Mouse (Mus musculus) gastrocnemius, adult 18-20 months (tissue): ENCODE results near the gene Zc3hav1. TPM values are rescaled to one million over a fixed set of nuclear protein-coding genes. Genes with fewer than 3 reads are reported as not detected.

Experiments
- DNase-seq: peaks from one replicate; pipeline ENCODE4 v3.0.0; 2021; ENCODE audit warnings: low spot score
- total RNA-seq, 2 experiments: library from RNA; stranded (reverse); gene quantifications; 2 replicates each; pipeline ENCODE4 v1.2.3; 2021

Zc3hav1 gene
- total RNA-seq, 2 experiments from 2014 or later, result 6.3 to 7.3 TPM

DNA sequence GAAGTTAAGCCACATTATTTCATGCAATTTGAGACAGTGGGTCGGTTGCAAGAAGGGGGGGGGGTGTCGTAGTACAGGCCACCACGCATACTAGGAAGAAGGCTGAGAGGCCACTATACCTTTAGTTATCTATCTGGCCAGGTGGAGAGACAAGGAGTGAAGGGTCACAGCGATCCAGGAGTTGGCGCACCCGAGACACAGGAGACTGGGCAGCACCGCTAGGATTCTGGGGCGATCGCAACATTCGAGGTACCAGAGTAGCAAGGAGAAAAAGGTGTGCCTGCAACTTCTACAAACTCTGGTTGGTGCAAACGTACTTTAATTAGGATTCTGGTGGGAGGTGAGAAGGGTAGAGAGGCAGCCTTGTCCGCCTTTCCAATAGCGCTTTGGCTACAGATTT, 1.2 kb downstream of the Zc3hav1 start:
- DNase-seq, result no peak

- DNase-seq, result no peak
These were observed 2.0 kb downstream of the Zc3hav1 start for GRCm38 (mm10) chr6:38352451-38352850.

DNA sequence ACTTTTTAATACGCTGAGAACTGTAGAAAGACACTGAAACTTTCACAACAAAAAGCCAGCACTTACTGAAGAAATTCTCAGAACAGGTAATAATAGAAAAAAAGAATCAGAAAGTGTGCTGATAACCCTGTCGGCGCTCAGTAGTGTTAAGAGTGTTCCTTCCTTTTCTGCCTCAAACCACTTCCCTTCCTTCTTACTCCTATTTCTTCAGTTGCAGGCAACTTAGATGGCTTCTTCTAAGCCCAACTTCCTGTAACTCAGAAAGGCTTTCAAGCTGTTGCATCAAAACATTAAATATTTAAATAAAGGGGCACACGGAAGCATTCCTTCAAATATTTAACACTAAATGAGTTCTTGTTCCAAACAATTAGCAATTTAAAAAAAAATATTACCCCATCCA, 2.5 kb downstream of the Zc3hav1 start:
- no peak for DNase-seq

- no peak for DNase-seq
These were observed 4.6 kb downstream of the Zc3hav1 start for GRCm38 (mm10) chr6:38349806-38350205.

- DNase-seq, result no peak
These were observed 5.5 kb downstream of the Zc3hav1 start for GRCm38 (mm10) chr6:38348811-38349453.

DNA sequence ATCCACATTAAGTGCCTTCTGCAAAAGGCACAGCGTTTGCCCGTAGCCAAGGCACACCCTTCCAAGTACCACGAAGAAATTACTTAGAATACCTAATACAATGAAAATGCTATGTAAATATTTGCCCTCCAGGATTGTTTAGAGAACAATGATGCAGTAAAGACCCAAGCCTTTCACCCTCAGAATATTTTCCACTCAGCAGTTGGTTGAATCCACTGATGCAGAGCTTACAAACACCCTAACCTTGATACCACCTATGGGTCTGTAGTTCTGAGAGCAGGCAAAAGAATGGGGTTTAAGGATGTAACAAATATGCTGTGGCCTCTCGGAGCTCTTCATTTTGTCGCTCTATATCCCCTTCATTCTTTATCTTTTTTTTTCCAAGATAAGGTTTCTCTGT, 6.5 kb downstream of the Zc3hav1 start:
- no peak for DNase-seq

DNA sequence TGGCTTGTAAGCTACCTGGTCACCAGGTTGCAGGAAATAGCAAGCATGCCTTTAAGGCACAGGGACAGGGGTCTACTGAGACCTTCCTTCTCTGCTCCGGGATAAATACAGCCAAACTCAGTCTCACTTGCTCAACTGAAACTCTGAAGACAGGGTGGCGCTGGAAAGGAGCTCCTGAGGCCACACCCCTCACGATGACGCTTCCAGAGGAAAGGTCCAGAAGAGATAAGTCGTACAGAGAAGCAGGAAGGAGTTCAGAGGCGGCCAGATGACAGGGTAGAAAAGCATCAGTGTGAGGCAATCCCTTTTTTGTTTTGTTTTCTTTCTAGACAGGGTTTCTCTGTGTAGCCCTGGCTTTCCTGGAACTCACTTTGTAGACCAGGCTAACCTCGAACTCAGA, 8.6 kb downstream of the Zc3hav1 start:
- peak; percentile 60 for DNase-seq

DNA sequence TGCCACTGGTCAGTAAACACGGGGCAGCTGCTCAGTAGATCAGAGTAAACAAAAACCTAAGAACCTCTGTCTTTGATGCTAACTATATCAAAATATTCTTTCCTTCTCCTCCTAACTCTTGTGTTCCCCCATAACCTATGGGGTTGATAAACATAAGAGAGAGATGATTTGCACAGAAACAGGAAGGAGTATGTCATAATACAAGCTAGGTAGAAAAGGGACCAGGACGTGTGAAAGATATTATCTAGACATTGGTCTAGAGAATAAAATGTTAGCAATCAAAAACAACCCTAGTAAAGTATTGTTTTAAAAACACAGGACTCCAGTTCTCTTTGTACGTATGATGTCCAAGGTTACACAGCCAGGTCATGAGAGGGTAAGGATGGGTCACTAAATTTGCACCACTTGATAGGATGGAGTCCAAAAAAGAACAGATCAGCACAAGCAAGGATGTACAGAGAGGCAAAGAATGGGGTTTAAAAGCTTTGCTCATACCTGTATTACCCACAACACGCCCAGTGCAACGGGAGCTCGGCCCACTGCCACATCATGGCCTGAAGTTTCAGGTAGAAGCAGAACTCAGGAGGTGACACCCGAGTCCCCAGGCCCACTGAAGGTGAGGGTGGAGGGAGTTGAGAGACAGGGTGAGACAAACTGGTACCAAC, 10.3 kb downstream of the Zc3hav1 start:
- no peak for DNase-seq

DNA sequence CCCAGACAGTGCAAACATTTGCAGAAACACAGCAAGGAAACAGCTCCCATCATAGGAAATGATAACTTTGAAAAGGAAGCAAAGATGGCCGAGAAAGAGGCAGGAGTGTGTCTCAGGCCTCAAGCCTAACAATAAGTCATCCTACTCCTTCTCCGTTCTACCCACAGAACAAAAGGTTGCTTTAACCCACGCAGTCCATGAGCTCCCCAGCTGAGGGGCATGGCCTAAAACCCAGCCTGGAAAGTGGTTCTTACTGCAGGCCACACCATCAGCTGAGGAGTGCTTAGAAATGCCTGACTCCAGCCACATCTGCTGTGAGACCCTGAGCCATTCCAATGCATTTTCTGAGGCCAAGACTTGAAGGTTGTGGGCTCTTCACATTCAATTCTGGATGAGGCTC, 10.8 kb downstream of the Zc3hav1 start:
- DNase-seq, result no peak

DNA sequence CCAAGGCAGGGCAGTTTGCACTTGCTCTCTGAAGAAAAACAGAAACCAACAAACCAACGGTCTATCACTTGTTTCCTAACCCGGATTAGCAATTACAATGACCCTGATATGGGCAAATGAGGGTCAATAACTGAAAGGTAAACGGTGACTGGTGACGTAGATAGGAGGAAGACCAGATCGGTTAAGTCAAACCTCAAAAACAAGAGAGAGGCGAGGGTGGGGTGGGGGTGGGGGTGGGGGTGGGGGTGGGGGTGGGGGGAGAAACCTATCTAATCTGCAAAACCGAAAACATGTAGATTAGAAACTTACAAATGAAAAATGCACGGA, 11.8 kb downstream of the Zc3hav1 start:
- no peak for DNase-seq

DNA sequence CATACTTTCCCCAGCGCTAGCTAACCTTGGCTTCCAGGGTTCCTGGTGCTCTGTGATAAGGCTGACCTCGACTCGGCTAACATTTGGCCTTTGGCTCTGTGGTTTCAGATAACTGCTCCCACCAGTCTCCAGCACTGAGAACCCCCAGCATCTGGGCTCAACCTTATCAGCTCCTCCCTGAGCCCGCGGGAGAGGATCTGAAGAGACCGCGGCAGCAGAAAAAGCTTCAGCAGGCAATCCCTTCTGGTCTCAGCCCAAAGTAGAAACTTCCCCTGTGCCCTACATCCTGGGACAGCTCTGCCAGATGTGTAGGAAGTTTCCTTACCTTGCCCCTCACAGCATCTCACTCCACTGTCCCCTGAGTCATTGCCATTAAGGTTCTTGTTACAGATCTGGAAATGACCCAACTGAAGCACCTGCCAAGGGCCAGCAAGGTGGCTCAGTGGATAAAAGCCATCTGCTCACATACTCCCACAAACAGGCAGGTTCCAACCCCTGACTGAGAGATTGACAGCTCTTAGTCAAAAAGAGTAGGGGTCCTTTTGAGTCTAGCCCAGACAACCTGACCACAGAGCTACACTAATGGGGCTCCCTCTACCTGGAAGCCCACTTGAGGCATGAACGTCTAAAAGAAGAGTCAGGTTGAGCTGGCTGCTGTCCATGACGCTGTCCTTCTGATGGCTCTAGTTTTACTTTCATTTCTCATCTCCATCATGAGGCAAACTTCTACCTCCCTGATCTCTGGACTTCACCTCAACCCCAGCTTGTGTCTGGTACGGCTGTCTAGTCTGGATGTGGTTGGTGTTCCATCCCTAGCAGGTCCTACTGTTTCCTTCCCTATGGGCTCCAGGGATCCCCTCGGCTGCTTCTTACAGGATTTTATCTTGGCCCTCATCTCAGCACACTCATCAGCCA, 12.4 kb downstream of the Zc3hav1 start:
- no peak for DNase-seq

- no peak for DNase-seq
These were observed 15.3 kb downstream of the Zc3hav1 start for GRCm38 (mm10) chr6:38339078-38339477.

DNA sequence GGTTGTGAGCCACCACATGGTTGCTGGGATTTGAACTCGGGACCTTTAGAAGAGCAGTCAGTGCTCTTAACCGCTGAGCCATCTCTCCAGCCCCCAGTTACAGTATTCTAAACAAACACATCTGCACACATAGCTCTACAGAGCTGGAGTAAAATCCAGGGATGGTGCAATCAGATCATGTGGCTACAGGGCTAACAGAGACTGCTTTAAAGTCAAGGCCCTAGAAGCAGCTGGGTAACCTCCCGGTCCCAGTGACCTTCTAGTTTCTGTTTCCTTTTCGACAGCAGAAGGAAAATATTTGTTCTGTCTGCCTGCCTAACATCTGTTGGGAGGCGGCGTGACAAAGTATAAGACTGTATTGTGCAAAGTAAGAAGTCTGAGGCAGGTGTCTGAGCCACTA, 16.5 kb downstream of the Zc3hav1 start:
- DNase-seq, result peak; percentile 25

DNA sequence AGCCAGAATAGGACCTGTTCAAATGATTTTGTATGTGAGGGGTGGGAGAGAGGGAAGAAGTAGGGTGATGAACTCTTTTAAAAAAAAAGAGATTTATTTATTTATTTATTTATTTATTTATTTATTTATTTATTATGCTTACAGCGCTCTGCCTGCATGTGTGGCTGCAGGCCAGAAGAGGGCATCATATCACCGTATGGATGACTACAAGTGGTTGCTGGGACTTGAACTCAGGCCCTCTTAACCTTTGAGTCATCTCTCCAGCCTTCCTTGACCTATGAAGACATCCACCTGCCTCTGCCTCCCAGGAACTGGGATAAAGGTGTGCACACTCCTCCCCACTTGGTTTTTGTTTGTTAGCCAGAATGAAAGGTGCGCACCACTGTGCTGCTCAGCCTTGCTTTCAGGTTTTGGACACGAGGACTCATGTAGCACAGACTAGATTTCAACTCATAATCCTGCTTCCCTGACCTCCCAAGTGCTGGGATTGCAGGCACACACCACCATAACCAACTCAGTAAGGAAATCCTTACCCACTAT, 17.2 kb downstream of the Zc3hav1 start:
- DNase-seq, result no peak

GRCm38 (mm10) chr6:38335264-38335663, 19.1 kb downstream of the Zc3hav1 start:
- no peak for DNase-seq

DNA sequence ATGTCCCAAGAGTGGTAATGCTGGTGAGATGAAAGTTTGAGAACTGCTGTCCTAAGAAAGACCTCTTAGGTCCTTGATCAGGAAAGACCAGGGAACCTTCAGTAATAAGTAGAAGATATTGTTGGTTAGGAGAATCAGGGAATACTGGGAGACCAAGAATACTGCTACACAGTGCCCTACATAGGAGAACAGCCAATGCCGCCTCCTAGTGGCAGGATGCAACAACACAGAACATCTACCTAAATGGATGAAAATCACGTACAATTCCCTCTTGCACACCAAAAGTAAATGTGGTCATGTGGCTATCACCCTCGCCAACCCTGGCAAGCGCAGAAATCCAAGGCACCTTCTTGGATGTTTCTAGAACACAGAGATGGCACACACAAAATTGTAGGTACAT, 27.8 kb downstream of the Zc3hav1 start:
- DNase-seq, result no peak

- no peak for DNase-seq
These were observed 33.8 kb downstream of the Zc3hav1 start for GRCm38 (mm10) chr6:38320621-38321020.

DNA sequence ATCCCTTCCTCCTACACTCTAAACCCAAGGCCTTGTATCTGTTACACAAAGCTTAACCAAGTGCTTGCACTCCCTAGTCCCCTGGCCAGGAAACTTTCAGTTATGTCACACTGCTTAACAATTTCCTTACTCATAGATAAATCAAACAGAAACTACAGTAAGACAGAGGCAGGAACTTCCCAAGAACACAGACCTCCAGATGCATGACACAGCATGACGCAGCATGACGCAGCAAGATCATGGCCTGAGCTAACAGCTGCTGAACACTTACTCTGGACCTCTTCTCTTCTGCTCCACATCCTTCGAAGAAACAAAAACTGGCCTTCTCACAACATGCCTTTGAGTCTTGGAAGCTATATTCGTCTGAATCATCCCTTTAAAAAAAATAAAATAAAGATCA, 38.4 kb downstream of the Zc3hav1 start:
- DNase-seq, result no peak

DNA sequence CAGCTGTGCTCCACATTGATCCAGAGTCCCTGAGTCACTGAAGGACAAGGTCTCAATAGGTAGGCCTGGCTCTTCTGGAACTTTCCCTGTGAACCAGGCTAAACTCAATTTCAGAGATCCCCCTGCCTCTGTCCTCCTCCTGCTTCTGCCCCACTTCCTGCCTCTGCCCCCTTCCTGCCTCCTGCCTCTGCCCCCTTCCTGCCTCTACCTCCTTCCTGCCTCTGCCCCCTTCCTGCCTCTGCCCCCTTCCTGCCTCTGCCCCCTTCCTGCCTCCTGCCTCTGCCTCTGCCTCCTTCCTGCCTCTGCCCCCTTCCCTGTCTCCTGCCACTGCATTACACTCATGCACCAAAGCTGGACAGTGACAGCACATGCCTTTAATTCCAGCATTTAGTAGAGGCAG, 44.7 kb downstream of the Zc3hav1 start:
- DNase-seq, result no peak

DNA sequence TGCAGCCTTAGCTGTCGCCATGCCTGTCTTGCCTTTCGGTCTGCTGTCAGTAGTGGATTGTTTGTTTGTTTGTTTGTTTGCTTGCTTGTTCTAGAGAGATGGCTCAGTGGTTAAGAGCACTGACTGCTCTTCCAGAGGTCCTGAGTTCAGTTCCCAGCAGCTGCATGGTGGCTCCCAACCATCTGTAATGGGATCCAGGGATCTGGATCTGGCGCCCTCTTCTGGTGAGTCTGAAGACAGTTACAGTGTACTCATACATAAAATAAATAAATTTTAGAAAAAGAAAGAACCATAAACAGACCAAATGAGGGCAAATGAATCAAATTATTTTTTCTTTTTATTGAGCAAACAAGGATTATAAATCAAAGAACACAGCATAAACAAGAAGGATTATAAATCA, 49.4 kb downstream of the Zc3hav1 start:
- no peak for DNase-seq

DNA sequence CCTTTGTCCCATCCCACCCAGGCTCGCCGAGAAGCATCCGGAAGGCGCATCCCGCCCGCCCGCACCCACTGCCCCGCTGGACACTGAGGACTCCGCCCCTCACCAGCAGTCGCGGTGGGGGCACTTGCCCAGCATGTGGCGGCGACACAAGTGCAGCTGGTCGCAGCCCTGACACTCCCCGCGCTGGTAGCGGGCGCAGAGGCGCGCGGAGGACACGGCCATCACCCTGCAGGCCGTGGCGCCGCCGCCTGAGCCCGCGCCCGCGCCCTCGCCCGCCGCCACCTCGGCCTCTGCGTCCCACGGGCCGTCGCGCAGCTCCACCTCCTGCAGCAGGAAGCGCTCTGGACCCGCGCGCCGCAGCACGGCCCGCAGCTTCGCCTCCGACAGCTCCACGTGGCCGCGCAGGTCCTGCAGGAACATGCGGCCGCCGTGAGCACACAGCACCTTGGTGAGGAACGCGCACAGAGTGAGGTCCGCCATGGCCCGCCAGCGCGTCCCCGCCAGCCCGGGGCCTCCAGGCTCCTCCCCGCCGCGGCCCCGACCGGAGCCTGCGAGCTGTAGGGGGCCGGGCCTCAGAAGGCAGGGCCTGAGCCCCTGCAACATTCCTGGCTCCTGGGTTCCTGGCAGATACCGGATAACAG, 55.5 kb downstream of the Zc3hav1 start, which contains the start of gene Zc3hav1l:
TSS of gene Zc3hav1l (minus strand) at position 499 of the 641 bp plus-strand sequence.
- DNase-seq, result peak; percentile 24

DNA sequence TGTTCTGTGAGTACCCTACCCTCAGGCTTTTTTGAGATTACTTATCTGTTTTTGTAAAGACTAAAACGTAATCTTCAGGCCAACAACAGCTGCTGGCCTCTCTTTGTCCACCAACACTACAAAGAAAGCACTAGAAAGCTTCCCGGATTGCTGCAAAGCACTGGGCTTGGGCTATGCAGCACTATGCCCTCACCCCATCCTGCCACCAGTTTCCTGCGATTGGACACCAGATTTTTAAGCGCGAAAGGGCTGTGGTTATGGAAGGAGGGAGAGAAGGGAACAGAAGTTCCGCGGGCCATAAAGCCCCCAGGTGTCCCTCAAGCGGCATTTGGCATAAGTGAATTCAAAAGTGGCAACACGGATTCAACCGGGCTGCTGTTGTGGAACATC, 56.2 kb downstream of the Zc3hav1 start:
- DNase-seq, result no peak
